Mouse (Mus musculus) gastrocnemius, adult 8-10 months (tissue): ENCODE results near the gene Gstm6. TPM values are rescaled to one million over a fixed set of nuclear protein-coding genes. Genes with fewer than 3 reads are reported as not detected.
A peak's percentile ranks its signal among the peaks of the same experiment; 100 is the strongest.
"Not testable (repeated sequence)": the region's sequence is repeated elsewhere in the genome, so short reads cannot be mapped to it uniquely, and the experiment has no call there.

Experiments used
- DNase-seq, 2 experiments: peaks; one replicate each; pipeline ENCODE4 v3.0.0; 2022; ENCODE audit warnings: low spot score in 2 of 2
- total RNA-seq, 4 experiments: library from RNA; stranded (reverse); gene quantifications; 2 replicates each; pipeline ENCODE4 v1.2.4; 2022

The Gstm6 gene
- under 1 TPM in 3 of 4 experiments, not detected in 1; 0.44 to 0.92 (median 0.67) TPM for total RNA-seq

DNA sequence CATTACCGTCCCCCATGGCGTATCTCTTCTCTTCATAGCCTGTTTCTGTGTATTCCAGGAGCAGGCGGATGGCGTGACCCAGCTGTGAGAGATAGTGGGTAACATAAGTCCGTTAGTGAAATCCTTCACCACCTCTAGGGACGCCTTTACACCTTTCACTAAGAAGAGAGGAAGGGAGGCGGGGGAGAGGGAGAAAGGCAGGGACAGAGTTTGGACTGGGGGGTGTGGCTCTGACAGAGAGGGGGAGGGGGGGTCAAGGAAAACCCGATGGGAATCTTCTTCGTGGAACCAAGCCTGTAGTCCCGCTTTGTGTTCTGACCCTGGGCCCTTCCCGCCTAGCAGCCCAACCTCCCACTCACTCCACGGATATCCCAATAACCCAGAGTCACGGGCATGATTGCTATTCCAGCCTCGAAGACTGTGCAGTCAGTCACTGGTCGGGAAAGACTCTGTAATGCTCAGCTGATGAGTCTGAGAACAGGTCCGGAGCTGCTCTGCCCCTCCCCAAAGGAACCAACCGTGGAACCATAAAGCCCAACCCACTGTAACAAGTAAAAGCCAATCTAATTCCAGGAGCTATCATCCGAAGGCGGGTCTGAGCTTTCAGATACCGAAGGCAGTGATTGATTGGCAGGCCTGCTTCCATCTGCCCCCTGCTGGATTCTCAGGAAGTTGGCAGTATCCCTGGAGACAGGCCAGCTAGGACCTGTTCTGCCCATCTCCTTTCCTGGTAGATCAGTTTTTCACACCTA is at the start of gene Gstm6:
TSS of gene Gstm6 (minus strand) at position 511 of the 752 bp plus-strand sequence.
- DNase-seq: no peak

- DNase-seq: peak; percentile 48
Measured at GRCm38 (mm10) chr3:107986041-107986562, 42.6 kb upstream of the Gstm6 start, which contains the start of gene Gstm2. Gene Gstm2, minus strand, starts transcription at chr3:107986453.

DNA sequence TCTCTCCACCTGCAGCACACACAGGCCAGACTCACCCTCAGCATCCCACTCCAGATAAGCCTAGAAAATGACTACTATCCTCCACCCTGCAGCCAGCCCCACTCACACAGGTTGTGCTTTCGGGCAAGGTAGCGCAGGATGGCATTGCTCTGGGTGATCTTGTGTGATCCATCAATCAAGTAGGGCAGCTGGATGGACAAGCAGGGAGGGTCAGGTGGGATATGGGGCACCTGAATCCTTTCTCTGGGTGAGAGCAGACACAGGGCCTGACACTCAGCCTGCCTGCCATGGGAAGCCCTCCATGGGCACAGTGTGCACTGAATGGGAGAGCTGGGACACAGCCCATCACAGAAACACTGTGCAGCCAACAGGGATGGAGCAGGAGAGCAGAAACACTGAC is 41.6 kb upstream of the Gstm6 start:
- DNase-seq: not testable (repeated sequence)

DNA sequence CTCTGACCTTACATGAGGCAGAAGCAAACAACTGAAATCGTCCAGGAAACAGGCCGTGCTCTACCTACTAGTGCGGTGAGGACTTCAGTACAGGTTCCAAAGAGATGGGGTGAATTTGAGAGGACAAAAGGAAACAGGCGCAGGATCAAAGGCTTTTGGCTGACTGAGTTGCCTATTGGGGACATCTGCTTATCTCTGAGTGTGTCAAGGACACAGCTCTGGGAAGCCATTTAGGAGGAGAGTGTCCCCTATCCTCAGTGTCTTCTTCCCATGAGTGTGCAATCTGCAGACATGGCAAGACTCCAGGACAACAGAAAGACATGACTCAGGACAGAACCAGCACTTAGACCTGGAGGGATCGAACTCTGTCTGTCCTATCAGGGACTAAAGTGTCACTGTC is 40.9 kb upstream of the Gstm6 start:
- no peak for DNase-seq

- no peak for DNase-seq
Measured at GRCm38 (mm10) chr3:107983771-107984170, 40.2 kb upstream of the Gstm6 start.

DNA sequence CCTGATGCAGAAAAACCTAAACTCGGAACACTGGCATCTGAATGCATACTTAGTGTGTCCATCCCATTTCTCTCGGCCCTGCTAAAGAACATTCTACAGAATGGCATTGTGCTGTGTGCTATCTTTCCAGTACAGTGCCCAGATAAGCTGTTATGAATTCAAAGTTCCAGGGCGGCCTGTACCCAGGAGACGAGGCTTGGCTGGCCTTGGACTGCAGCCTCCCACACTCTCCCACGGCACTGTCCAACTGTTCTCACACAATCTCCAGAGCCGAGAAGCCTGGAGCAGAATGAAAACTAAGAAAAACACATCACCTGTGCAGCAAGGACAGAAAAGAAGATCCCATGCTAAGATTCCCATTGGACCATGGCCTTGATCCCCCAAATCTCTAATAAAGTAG is 39.2 kb upstream of the Gstm6 start:
- no peak for DNase-seq

GRCm38 (mm10) chr3:107981261-107981660 is 37.7 kb upstream of the Gstm6 start:
- DNase-seq: no peak

- DNase-seq: no peak
Measured at GRCm38 (mm10) chr3:107977691-107978090, 34.1 kb upstream of the Gstm6 start.

- DNase-seq: peak in 1 of 2 experiments; percentile 1
Measured at GRCm38 (mm10) chr3:107974237-107974636, 30.7 kb upstream of the Gstm6 start.

- peak in 1 of 2 experiments; percentile 0 for DNase-seq
Measured at GRCm38 (mm10) chr3:107972070-107972469, 28.5 kb upstream of the Gstm6 start.

DNA sequence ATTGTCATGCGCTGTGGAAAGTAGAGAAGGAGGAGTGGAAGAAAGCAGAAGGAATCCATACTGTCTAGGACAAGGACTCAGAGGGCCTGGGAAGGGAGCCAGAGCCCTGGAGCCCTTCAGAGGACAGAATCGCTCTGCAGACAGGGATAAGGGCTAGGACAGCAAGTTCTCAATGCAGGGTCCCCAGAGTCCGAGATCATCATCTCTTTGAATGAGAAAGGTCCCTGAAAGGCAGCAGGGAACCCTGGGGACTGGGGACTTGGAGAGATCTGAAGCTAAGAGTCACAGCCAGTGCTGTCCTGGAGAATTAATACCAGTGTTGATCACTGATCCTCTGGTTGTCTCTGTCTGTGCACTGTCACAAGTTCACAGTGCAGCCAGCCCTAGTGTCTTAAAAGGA is 27.6 kb upstream of the Gstm6 start:
- DNase-seq: not testable (repeated sequence)

GRCm38 (mm10) chr3:107968724-107969395 is 25.3 kb upstream of the Gstm6 start, which contains the start of gene Gstm3:
Gene Gstm3, minus strand, starts transcription at chr3:107969283.
- no peak for DNase-seq

- no peak for DNase-seq
Measured at GRCm38 (mm10) chr3:107966631-107967030, 23.1 kb upstream of the Gstm6 start.

DNA sequence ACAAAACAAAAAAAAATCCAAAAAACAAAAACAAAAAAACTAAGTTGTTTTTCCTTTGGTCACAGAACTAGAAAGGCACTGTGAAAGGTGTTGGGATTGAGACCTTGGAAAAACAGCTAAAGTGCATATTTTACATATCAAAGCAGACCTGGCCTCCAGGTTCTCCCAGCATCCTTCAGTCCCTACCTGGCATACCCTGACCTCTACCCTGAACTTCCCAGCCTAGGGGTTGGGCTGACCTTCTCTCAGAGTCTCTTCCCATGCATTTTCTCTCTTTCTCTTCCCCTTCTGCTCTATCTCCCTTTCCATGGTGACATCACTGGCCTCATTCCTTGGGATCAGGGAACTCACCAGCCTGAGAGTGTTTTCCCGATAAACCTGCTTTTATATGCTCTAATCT is 22.0 kb upstream of the Gstm6 start:
- DNase-seq: no peak

- no peak for DNase-seq
Measured at GRCm38 (mm10) chr3:107964656-107965308, 21.2 kb upstream of the Gstm6 start.

GRCm38 (mm10) chr3:107964026-107964425 is 20.5 kb upstream of the Gstm6 start:
- DNase-seq: no peak

- not testable (repeated sequence) for DNase-seq
Measured at GRCm38 (mm10) chr3:107955260-107955659, 11.7 kb upstream of the Gstm6 start.

- DNase-seq: no peak
Measured at GRCm38 (mm10) chr3:107953906-107954305, 10.4 kb upstream of the Gstm6 start.

DNA sequence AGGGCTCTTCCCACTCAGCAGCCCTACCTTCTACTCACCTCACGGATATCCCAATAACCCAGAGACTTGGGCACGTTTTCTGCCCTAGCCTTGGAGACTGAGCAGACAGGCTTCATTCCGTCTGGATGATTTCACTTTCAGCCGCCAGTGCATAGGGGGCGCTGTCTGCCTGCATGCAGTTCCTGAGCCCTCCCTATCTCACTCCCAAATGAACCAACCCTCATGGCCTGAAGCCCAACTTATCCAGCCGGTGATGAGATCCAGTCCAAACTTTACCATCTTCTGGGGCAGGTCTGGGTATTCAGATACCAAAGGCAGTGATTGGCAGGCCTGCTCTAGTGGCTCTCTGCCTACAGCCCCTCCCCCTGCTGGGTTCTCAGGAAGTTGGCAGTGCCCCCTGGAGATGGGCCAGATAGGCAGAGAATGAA is 9.8 kb upstream of the Gstm6 start:
- DNase-seq: peak; percentile 70

DNA sequence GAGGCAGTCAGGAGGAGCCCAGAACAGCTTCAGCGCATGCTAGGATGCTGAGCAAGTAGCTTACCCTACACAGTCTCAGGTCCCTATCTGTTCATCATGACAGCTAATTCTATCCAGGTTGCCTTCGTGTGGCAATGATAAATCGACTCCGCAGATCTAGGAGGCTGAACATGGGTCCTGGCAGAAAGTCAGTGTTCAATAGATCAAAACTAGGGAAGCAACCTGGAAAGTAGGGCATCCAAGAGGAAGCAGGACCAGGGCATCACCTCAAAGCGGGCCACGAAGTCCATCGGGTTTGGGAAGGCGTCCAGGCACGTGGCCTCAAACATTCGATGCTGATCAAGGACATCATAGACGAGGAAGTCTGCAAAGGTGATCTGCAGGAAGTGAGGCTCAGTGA is 7.0 kb upstream of the Gstm6 start:
- DNase-seq: no peak

GRCm38 (mm10) chr3:107949461-107949860 is 5.9 kb upstream of the Gstm6 start:
- not testable (repeated sequence) for DNase-seq

DNA sequence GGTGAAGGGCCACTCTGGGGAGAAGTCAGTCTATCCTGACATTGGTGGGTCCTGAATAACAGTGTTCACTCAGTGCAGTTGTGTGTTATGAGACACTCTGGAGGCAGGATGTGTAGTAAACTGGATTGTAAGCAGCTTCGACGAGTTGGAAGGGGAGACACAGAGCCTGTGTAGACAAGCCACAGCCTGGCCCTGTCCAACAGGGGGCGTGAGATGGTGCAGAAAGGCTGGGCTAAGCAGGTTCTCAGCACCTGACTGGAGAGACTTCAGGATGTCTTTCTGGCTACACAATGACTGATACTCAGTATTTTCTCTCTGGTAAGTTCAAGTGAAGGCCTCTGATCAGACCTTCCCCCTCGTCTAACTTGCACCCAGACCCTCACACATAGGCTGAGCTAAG is 2.2 kb upstream of the Gstm6 start:
- no peak for DNase-seq
